Mouse (Mus musculus) liver, postnatal 0 days (tissue): ENCODE results near the gene Flcn.

Experiments
- CTCF ChIP-seq: sonication (generic); IDR thresholded peaks from 2 replicates; pipeline ENCODE4 v1.5.1; 2016; ENCODE audit warnings: antibody characterized with exemption, low read depth
- EP300 ChIP-seq: IDR thresholded peaks from 2 replicates; pipeline ENCODE4 v1.6.1; 2016; ENCODE audit warnings: antibody characterized with exemption, low read depth, mild to moderate bottlenecking

DNA sequence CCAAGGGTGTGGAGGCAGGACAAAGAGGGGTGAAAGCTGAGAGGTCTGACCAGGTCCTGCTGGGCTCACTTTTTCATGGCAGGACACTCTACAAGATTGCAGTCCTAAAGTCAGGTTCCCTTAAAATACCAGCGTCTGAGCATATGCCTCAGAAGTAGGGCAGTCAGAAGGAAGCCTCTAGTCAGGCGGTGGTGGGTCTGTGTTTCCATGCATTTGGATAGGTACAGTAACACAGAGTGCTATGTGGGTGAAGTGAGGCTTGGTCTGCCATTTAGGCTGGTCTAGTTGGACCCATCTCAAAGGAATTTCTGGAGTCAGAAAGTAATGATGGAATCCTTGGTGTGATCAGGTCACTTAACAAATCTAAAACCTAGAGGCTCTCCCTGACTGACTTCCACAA is 40.5 kb downstream of the Flcn start:
- TF ChIP-seq CTCF (no peak), EP300 (no peak)
